Mouse (Mus musculus) urinary bladder, postnatal 10 days (tissue): Measurements from ENCODE around the gene Brwd1.
"Not testable (repeated sequence)": the region's sequence is repeated elsewhere in the genome, so short reads cannot be mapped to it uniquely, and the experiment has no call there.

Experiments used
- DNase-seq: peaks from one replicate; pipeline ENCODE4 v3.0.0; 2022; ENCODE audit warnings: low spot score

Gene Brwd1

DNA sequence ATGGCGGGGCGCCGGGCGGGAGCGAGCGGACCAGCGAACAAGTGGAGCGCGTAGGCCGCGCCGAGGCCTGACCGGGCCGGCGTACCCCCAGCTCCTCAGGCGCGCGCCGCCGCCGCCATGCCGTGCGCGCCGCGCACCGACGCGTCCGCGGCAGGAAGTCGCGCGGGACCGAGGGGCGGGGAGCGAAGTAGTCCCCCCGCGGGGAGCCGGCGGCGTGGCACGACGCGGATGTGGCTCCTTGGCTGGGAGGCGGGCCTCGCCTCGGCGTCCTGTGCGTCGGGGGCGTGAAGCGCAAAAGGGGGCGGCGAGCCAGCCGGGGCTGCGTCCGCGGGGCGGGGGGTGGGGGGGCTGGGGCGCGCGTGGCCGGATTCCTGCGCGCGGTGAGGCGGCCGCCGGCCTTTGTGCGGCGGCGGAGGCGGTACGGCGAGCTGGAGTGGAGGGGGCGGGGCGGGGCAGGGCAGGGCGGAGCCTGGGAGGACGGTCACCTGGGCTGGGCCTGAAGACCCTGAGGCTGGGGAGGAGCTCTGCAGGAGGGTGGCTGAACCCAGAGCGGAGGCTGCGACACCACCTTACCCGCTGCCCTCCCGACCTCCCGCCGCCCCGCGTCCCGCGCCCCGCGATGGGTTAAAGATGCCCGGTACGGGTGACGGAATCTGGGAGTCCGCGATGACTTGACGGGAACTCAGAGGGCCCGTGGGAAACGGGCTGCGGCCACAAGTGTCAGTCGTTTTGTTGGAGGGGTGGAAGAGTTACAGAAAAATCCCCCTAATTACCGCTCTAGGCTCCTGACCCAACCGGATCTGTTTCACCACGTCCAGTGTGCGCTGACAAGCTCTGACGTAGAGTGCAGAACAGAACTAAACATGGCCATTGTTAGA, at the start of gene Brwd1:
Gene Brwd1, minus strand, starts transcription at position 226 of the 878 bp plus-strand sequence.
- peak; percentile 56 for DNase-seq

DNA sequence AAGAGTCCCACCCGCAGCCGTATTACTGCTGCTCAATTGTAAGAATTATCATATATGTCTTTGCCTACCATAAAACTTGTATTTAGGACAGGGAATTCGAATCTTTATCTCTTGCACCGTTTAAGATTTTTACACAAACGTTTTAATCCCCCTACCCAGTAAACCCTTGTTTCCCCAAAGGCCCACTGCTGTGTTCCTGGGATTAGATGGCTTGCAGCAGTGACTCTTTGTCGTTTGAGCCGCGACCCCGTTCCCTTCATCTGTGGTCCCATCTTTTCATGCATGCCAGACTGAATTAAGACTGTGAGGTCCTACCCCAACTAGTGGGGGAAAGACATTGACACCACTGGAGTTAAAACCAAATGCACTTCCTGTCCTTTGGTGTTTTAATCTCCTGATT, 46.1 kb upstream of the Brwd1 start:
- DNase-seq = no peak

DNA sequence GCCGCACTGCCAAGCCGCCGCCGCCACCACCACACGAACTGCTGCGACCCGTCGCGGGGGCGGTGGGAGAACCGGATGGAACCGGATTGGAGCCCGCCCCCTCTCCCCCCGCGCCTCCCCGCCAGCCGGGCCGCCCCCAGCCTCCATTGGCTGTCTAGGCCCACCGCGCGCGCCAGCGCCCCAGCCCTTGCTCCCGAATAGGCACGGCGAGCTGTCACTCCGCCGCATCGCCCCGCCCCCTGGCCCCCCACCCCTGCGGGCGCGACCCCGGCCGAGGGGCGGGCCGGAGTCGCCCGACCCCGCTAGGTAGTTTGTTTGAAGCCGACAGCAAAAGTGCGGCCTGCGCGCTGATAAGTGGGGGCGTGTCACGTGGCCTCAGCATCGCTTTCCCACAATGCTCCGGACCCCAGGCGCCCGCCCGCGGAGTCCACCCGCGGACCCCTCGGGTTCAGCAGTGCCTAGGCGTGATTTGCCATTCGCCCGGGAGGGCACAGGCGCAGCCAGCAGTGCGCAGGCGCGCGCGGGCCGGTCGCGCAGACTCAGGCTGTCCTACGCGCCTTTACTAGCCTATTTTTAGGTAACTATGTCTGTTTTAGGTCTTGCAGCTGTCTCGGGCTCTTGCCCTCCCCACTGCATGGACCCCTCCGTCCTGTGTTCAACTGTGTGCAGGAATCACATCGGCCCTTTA, 45.5 kb upstream of the Brwd1 start, which contains the start of gene Hmgn1:
Gene Hmgn1, minus strand, starts transcription at position 73 of the 688 bp plus-strand sequence.
- DNase-seq = peak; percentile 85

DNA sequence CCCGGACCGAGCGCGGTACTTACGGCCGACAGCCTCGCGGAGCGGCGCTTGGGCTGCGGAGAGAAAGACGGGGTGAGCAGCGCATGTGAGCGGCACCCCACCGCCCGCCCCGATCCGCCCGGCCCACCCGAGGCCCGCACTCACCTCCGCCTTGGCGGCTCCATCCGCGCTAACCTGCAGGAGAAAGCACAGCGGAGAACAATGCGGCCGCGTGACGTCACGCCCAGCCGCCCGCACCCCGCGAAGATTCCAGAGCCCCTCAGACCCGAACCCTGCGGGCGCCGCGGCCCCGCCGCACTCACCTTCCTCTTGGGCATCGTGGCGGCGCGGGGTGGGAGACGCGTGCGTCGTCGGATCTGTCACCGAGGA, 44.9 kb upstream of the Brwd1 start:
- DNase-seq = no peak

DNA sequence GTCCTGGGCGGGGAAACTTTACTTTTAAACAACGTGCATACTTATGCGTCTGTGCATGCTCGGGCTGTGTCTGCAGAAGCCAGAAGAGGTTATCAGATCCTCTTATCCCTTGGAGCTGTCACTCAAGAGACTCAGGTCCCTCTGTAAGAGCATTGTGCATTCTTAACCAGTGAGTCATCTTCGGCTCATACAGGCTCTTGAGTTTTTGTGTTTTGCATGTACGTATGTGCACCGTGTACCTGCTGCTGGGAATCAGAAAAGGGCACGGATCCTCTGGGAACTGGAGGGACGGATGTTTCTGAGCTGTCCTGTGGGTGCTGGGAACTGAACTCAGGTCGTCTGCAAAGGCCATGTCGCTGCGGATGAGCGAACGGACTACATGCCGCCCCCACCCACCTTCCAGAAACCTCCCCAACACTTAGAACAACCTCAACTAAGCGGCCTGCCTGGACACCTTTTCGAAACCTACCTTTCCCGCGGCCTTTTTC, 44.4 kb upstream of the Brwd1 start:
- no peak for DNase-seq

DNA sequence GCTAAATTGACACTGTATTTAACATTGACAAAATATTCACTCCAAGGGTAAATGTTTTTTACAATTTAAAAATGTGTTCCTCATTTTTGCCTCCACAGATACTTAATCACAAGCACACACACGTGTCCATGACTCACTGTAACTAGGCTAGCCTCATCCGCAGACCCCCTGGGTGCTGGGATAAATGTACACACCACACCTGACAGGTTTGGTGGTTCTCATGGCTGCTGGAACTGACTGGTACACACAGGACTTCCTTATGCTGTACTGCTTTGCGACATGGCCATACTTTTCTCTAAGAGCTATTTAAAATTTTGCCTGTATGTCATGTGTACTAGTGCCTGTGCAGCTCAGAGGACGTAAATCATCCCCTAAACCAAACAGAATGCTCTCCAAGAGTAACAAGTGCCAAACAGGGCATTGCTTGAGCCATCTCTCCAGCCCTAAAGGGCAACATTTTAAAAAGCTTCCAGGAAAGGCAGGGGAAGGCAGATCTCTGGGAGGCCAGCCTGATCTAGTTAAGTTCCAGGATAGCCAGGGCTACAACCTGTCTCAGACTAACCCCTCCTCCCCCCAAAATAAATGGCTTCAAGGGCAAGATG, 37.8 kb upstream of the Brwd1 start:
- DNase-seq = no peak

DNA sequence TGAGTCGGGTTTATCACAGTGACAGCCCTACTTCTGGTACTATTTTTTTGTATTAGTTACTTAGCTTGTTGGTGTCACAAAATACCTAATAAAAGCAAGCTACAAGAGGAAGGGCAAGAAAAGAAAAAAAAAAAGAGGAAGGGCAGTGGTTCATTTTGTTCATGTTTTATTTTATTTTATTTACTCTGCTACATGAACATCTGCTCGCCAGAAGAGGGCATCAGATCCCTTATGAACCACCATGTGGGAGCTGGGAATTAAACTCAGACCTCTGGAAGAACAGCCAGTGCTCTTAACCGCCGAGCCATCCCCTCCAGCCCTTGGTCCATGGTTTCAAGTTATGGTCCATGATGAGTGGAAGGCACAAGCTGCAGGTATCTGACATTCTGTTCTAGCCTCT, 32.4 kb upstream of the Brwd1 start:
- no peak for DNase-seq

DNA sequence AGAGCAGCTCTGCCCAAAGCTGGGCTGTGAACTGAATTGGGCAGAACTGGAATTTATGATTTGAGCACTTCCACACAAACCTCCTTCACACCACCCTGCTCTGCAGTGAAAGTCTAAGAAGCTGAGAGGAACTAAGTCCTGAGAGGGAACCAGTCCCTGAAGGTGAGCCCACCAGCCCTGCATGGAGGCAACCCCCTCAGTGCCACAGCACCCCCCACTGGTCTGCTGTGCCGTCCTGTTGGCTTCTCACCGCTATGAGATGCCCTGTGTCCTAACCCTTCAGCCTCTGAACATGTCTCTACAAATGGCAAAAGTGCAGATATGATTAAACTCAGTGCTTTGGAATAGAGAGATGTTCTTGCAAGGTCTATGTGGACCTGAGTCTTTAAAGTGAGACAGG, 30.4 kb upstream of the Brwd1 start:
- DNase-seq = no peak

DNA sequence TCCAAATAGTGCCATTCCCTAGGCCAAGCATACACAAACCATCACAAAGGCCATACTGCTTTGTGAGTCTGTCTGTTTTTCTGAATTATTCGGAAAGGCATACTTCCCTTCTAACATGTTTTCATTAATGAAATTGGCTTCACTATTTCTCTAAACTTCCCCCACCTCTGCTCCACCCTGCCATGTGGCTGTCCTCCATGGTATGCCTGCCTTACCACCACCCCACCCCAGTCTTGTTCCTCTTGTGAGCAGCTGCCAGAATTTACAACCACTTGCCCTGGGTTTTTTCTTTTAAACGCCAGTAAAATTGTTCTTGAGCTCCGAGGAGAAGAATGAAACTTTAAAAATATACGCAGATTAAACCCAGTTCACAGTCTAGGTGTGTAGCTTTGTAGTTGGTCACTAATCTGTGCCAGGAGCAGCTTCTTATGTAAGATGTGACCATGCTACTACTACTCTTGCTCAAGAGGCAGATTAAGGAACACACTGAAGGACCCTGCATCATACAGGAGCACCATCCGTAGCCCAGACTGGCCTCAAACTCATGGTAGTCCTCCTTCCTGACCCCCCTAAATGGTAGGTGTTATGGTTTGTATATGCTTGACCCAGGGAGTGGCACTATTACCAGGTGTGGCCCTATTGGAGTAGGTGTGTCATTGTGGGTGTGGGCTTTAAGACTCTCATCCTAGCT, 28.5 kb upstream of the Brwd1 start:
- DNase-seq = no peak

DNA sequence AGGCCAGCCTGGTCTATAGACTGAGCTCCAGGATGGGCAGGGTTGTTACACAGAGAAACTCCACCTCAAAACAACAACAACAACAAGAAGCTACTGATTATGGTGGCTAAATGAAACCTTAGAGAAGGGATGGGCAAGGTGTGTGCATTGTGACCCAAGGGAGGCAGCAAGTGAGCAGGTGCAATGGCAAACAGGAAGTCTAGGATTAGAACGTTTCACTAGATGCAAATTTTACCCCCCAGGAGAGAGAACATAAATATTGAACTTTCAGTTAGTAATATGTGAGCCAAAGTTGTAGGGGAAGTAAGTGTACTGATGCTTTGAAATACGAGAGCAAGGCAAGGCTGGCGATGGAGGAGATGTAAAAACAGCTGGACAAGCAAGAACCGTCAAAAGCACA, 27.3 kb upstream of the Brwd1 start:
- no peak for DNase-seq

DNA sequence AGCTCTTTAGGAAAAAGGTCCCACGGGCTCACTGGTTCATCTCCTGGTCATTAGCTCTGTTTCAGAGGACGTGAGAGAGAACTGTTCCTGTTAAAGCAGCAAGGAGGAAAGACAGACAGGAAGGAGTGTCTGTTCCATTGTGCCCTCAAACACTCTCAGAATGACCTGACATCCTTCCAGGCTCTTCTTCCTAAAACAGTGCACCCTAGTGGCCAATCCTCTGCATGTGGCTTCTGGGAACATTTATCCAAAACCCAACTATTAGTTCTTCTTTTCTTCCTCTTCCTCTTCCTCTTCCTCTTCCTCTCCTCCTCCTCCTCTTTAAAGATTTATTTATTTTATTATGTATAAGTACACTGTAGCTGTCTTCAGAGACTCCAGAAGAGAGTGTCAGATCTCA, 20.7 kb upstream of the Brwd1 start:
- DNase-seq = no peak

DNA sequence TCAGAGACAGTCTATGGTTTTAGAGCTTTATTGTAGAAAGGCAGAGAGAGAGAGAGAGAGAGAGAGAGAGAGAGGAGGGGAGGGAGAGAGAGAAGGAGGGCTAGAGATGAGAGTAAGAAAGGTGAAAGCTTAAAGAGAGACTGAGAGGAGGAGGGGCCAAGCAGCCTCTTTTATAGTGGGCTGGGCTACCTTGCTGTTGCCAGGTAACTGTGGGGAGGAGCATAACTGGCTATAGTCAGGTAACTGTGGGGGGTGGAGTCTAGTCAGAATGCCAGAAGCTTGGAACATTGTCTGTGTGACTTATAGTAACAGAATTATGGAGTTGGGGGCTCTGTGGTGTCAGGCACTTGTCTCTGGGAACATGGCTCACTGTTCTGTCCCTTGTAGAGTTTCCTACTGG, 15.5 kb upstream of the Brwd1 start:
- not testable (repeated sequence) for DNase-seq

DNA sequence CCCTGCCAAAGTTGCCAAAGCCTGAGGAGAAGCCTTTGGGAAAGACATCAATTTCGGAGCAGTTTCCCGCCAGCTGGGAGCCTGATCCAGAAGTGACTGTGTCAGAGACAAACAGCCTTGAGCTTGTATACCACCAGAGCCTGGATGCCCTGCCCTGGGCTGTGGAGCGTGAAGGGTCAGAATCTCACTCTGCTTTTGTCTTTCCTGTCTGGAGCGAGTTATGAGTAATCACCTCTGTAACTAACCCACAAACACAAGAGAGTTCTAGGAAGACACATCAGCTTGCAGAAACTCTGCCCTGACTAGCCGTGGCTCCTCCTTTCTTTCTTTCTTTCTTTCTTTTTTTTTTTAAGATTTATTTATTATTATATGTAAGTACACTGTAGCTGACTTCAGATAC, 13.6 kb upstream of the Brwd1 start:
- no peak for DNase-seq

DNA sequence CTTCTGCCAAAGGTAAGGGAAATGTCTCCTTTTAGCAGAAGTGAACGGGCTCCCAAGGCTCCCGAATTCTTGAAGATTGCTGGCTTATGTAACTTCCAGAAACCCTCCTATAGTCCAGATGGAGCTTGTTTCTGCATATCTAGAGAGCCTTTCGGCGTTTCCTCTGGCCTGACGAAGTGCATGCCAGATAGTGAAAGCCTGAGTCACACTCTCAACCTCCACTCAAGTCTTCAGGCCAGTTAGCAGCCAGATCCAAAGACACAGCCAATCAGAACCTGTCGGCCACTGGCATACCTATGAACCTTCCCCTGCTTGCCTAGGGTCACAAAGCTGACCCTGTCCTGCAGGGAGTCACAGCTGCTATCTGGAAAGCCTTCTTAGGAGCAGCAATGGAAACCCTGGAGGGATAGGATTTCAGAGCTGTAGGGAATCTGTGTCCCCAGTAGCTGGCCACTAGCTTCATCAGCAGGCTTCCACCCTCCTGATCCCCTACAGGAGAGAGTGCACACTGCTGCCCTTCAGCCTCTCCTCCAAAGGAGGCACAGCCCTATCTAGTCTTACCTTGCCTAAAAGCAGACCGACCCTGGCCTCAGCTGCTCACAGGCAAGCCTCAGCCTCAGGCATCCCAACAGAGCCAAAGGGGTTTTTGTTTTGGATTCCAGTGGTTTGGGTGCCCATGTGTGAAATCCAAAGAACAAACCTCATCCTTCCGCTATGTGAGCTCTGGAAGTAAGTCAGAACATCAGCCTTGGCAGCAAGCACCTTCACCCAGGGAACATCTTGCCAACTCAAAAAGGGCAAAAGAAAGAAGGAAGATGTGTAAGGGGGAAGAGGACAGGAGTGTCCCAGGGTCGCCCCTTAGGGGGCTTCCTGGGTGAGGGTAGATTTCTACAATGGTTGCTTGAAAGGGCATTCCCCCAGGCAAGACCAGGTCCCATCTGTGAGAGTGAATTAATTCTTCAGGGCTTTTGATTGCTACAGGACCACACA, 9.5 kb upstream of the Brwd1 start:
- DNase-seq = no peak

DNA sequence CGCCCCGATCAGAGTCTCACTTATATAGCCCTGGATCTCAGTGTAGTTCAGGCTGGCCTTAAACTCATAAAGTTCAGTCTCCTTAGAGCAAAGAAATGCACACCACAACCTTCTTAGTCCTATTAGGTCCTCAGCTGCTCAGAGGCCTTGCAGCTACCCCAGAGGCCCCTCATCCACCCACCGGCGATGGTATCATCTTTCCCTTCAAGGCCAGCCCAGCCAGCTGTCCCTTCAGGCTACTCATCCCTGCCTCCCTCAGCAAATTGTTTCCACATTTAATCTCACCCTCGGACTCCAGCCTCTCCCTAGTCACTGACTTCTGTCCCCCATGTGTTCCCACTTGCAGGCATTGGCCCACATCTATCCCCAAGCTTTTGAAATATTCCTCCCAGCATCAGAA, 5.8 kb upstream of the Brwd1 start:
- DNase-seq = no peak

DNA sequence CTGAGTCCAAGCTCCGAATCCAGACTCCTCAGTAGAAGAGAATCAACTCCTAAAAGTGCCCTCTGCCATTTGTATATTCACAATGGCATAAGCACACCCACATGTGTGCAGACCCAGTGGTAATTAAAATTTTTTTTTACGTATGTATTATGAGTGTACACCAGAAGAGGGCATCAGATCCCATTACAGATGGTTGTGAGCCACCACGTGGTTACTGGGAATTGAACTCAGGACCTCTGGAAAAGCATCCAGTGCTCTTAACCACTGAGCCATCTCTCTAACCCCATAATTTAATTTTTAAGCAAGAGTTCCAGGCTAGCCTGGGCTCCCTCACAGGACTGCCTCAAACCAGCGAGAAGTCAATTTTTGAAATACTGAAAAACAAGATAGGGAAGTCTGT, 5.1 kb upstream of the Brwd1 start:
- DNase-seq = no peak

DNA sequence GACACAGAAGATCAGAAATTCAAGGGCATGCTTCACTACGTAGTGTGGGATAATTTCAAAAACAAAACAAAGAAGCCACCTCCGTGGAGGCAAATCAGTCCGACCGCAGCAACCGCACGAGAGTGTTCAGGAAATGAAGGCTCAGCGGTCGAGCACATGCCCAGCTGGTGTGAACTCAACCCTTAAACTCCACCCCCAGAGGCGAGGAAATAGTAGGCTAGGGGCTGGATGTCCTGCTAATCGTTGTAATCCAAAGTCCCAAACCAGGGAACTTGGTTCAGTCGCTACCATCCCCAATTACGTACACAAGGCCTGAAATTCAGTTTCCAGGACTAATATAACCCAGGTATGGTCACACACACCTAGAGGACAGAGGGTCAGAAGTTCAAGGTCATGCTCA, 4.7 kb upstream of the Brwd1 start:
- DNase-seq = no peak

DNA sequence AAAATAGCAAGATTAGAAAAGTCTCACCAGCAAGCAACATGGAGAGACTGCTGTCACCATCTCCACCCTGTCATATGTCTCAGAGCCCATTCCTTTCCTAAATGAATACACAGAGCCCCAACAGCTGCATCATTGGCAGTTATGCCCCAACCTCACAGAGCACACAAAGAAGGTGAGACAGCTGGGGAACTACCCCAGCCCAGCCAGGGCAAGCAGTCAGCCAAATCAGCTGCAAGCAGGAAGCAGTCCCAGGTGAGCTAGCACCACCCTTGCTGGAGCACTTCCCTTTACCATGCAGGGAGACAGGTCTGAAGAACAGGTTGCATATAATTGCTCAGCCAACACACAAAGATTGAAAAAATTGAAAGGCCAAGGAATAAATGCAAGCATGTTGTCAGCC, 3.3 kb upstream of the Brwd1 start:
- DNase-seq = no peak

DNA sequence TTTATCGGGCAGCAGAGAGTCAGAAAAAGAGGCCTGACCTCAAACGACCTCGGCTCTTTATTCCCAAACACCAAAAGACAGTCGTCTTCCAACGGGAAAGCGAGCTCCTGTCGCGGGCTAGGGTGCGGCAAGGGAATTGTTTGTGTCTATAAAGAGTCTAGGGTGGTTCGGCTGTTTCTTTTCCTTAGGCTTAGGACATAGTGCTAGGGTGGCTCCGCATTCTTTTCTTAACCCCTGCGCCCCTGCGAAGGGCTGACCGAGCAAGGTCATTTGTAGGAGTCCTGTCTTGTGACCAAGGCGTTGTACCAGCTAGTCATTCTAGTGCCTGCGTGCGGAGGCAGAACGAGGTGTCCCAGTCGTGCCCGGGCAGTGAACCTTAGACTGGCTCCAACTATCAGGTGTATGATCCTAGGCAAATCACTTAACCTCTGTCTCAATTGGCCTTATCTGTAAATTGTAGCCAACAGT, 887 bp upstream of the Brwd1 start:
- no peak for DNase-seq

DNA sequence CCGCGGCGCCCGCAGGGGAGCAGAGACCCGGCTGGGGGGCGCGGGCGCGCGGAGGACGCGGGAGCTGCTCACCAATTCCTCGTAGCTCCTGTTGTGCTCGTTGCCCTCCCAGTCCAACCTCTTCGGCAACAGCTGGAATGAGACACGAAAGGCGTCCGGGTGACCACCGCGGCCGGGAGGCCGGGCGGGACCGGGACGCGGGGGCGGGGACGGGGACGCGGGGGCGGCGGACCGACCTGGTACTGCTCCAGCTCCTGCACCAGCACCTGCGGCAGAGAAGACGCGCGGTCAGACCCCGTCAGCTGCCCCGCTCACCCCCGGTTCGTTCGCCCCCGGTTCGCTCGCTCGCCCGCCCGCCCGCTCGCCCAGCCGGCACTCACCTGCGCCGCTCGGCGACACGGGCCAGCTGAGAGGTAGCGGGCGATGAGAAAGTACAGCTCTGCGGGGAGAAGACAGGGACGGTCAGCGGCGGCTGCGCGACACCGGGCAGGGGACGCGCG, 534 bp downstream of the Brwd1 start:
- DNase-seq = peak; percentile 20

DNA sequence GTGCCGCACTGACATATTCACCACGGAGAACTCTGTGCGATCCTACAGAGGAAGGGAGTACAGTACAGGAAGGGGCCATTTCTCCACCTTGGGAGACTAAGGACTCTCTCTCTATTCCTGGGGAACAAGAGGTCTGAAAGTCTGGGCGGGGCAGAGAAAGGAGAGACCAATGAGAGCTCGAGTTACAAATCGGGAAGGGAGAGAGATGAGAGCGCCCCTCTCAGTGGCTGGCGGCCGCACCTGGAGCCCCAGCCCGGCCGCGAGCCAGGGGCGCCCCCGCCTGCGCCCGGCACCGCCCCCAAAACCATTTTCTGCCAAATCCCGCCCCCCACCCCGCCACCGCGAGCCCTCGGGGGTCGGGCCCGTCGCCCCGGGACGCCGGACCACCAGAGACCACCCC, 995 bp downstream of the Brwd1 start:
- peak; percentile 45 for DNase-seq
